Mouse (Mus musculus): ENCODE data around the gene Lgr6. TPM values are rescaled to one million over a fixed set of nuclear protein-coding genes. Genes with fewer than 3 reads are reported as not detected.
A peak's percentile ranks its signal among the peaks of the same experiment; 100 is the strongest.

Lgr6 gene
- polyA plus RNA-seq, 1 experiment from 2014 or later, result 0.77 TPM

GRCm38 (mm10) chr1:135020281-135020940 lies 84.7 kb downstream of the Lgr6 start:
- H3K36me3 ChIP-seq (replicated peaks), result no peaks in the 10 kb centered on the region
- no peaks in the 10 kb centered on the region for H3K27me3 ChIP-seq (replicated peaks)
- no peak overlapping the region for H3K4me2 ChIP-seq
- no peaks in the 10 kb centered on the region for H3K9me3 ChIP-seq
- WGBS, result 85% methylated on average over 5 of the region's 5 CpGs
- no peak overlapping the region for H3K4me3 ChIP-seq
- 0 out of 2 replicates have a peak, but pooled peaks have one; percentile 24 for ATAC-seq (replicated peaks)
- H3K9ac ChIP-seq, result no peak overlapping the region
- no peak overlapping the region for H3K27ac ChIP-seq
- H3K4me1 ChIP-seq, result peaks cover 25% of the 10 kb centered on the region

GRCm38 (mm10) chr1:135019775-135020167 lies 85.3 kb downstream of the Lgr6 start:
- 0 out of 2 replicates have a peak, but pooled peaks have one; percentile 9 for ATAC-seq (replicated peaks)
- H3K4me2 ChIP-seq, result no peak overlapping the region
- H3K27ac ChIP-seq, result no peak overlapping the region
- no peaks in the 10 kb centered on the region for H3K9me3 ChIP-seq
- H3K36me3 ChIP-seq (replicated peaks), result no peaks in the 10 kb centered on the region
- H3K4me3 ChIP-seq, result no peak overlapping the region
- no peak overlapping the region for H3K9ac ChIP-seq
- H3K4me1 ChIP-seq, result peaks cover 28% of the 10 kb centered on the region
- H3K27me3 ChIP-seq (replicated peaks), result no peaks in the 10 kb centered on the region
- 71% methylated on average over 4 of the region's 4 CpGs for WGBS

- peak; percentile 77 for ATAC-seq (replicated peaks)
- no peaks in the 10 kb centered on the region for H3K36me3 ChIP-seq (replicated peaks)
- no peak overlapping the region for H3K4me3 ChIP-seq
- WGBS, result 20% methylated on average over 13 of the region's 13 CpGs
- 0 out of 2 replicates have a peak overlapping the region, but pooled peaks have one; percentile 2 for H3K4me2 ChIP-seq
- H3K27me3 ChIP-seq (replicated peaks), result no peaks in the 10 kb centered on the region
- no peak overlapping the region for H3K9ac ChIP-seq
- no peaks in the 10 kb centered on the region for H3K9me3 ChIP-seq
- H3K27ac ChIP-seq, result 0 out of 2 replicates have a peak overlapping the region, but pooled peaks have one; percentile 8
- peaks cover 29% of the 10 kb centered on the region for H3K4me1 ChIP-seq
Observed at GRCm38 (mm10) chr1:135019087-135019774, 85.8 kb downstream of the Lgr6 start.

- Histone ChIP-seq H3K36me3 (replicated peaks) (no peaks in the 10 kb centered on the region), H3K27ac (no peak overlapping the region), H3K4me2 (no peak overlapping the region), H3K9me3 (no peaks in the 10 kb centered on the region), H3K9ac (no peak overlapping the region), H3K4me3 (no peak overlapping the region), H3K27me3 (replicated peaks) (no peaks in the 10 kb centered on the region), H3K4me1 (peaks cover 29% of the 10 kb centered on the region)
- no peak for ATAC-seq (replicated peaks)
- whole genome bisulfite sequencing, result 94% methylated on average over 2 of the region's 2 CpGs
Observed at GRCm38 (mm10) chr1:135017656-135018015, 87.4 kb downstream of the Lgr6 start.

- WGBS, result 90% methylated on average over 10 of the region's 10 CpGs
- Histone ChIP-seq H3K27me3 (replicated peaks) (no peaks in the 10 kb centered on the region), H3K4me1 (peaks cover 29% of the 10 kb centered on the region), H3K4me2 (no peak overlapping the region), H3K27ac (no peak overlapping the region), H3K9ac (no peak overlapping the region), H3K36me3 (replicated peaks) (no peaks in the 10 kb centered on the region), H3K4me3 (no peak overlapping the region), H3K9me3 (no peaks in the 10 kb centered on the region)
- ATAC-seq (replicated peaks), result no peak
Observed at GRCm38 (mm10) chr1:135016907-135017655, 88.0 kb downstream of the Lgr6 start.

GRCm38 (mm10) chr1:135014921-135015445 lies 90.1 kb downstream of the Lgr6 start:
- no peak overlapping the region for H3K27ac ChIP-seq
- WGBS, result 42% methylated on average over 10 of the region's 10 CpGs
- no peaks in the 10 kb centered on the region for H3K36me3 ChIP-seq (replicated peaks)
- no peak overlapping the region for H3K4me3 ChIP-seq
- no peak for ATAC-seq (replicated peaks)
- no peak overlapping the region for H3K4me2 ChIP-seq
- H3K4me1 ChIP-seq, result peaks cover 21% of the 10 kb centered on the region
- no peak overlapping the region for H3K9ac ChIP-seq
- no peaks in the 10 kb centered on the region for H3K9me3 ChIP-seq
- no peaks in the 10 kb centered on the region for H3K27me3 ChIP-seq (replicated peaks)

- Histone ChIP-seq H3K9me3 (no peaks in the 10 kb centered on the region), H3K9ac (no peak overlapping the region), H3K4me1 (0 out of 2 replicates have a peak, but pooled peaks cover 4% of the 10 kb centered on the region), H3K27ac (no peak overlapping the region), H3K27me3 (replicated peaks) (no peaks in the 10 kb centered on the region), H3K4me3 (no peak overlapping the region), H3K4me2 (no peak overlapping the region), H3K36me3 (replicated peaks) (no peaks in the 10 kb centered on the region)
- WGBS, result 82% methylated on average over 9 of the region's 9 CpGs
- ATAC-seq (replicated peaks), result no peak
Observed at GRCm38 (mm10) chr1:135012472-135012871, 92.6 kb downstream of the Lgr6 start.

GRCm38 (mm10) chr1:135011912-135012311 lies 93.2 kb downstream of the Lgr6 start:
- Histone ChIP-seq H3K4me3 (no peak overlapping the region), H3K4me1 (0 out of 2 replicates have a peak, but pooled peaks cover 4% of the 10 kb centered on the region), H3K4me2 (no peak overlapping the region), H3K27ac (no peak overlapping the region), H3K9me3 (no peaks in the 10 kb centered on the region), H3K27me3 (replicated peaks) (no peaks in the 10 kb centered on the region), H3K36me3 (replicated peaks) (no peaks in the 10 kb centered on the region), H3K9ac (no peak overlapping the region)
- no peak for ATAC-seq (replicated peaks)
- WGBS, result 91% methylated on average over 5 of the region's 5 CpGs

- Histone ChIP-seq H3K27ac (no peak overlapping the region), H3K27me3 (replicated peaks) (no peaks in the 10 kb centered on the region), H3K9me3 (no peaks in the 10 kb centered on the region), H3K4me3 (no peak overlapping the region), H3K36me3 (replicated peaks) (no peaks in the 10 kb centered on the region), H3K4me1 (0 out of 2 replicates have a peak, but pooled peaks cover 2% of the 10 kb centered on the region), H3K9ac (no peak overlapping the region), H3K4me2 (no peak overlapping the region)
- ATAC-seq (replicated peaks), result no peak
- WGBS, result 92% methylated on average over 3 of the region's 3 CpGs
Observed at GRCm38 (mm10) chr1:135009833-135010232, 95.2 kb downstream of the Lgr6 start.

- ATAC-seq (replicated peaks), result no peak
- no peaks in the 10 kb centered on the region for H3K4me1 ChIP-seq
- no peak overlapping the region for H3K4me2 ChIP-seq
- no peaks in the 10 kb centered on the region for H3K9me3 ChIP-seq
- no peak overlapping the region for H3K9ac ChIP-seq
- WGBS, result 71% methylated on average over 7 of the region's 7 CpGs
- no peak overlapping the region for H3K4me3 ChIP-seq
- no peaks in the 10 kb centered on the region for H3K36me3 ChIP-seq (replicated peaks)
- no peaks in the 10 kb centered on the region for H3K27me3 ChIP-seq (replicated peaks)
- H3K27ac ChIP-seq, result no peak overlapping the region
Observed at GRCm38 (mm10) chr1:135005696-135006095, 99.4 kb downstream of the Lgr6 start.

GRCm38 (mm10) chr1:135003346-135003745 lies 101.7 kb downstream of the Lgr6 start:
- no peak overlapping the region for H3K9ac ChIP-seq
- peak; percentile 76 for ATAC-seq (replicated peaks)
- no peak overlapping the region for H3K4me3 ChIP-seq
- H3K4me1 ChIP-seq, result no peaks in the 10 kb centered on the region
- no peaks in the 10 kb centered on the region for H3K36me3 ChIP-seq (replicated peaks)
- no peaks in the 10 kb centered on the region for H3K9me3 ChIP-seq
- WGBS, result 31% methylated on average over 4 of the region's 4 CpGs
- H3K27me3 ChIP-seq (replicated peaks), result no peaks in the 10 kb centered on the region
- H3K27ac ChIP-seq, result 0 out of 2 replicates have a peak overlapping the region, but pooled peaks have one; percentile 21
- no peak overlapping the region for H3K4me2 ChIP-seq

- 84% methylated on average over 9 of the region's 9 CpGs for WGBS
- Histone ChIP-seq H3K4me2 (no peak overlapping the region), H3K9ac (no peak overlapping the region), H3K36me3 (replicated peaks) (no peaks in the 10 kb centered on the region), H3K4me1 (peaks cover under 1% of the 10 kb centered on the region), H3K27me3 (replicated peaks) (no peaks in the 10 kb centered on the region), H3K4me3 (no peak overlapping the region), H3K9me3 (no peaks in the 10 kb centered on the region), H3K27ac (no peak overlapping the region)
- ATAC-seq (replicated peaks), result no peak
Observed at GRCm38 (mm10) chr1:135000527-135000926, 104.5 kb downstream of the Lgr6 start.

All from midbrain, embryonic 15.5 days (tissue).